Mouse (Mus musculus): ENCODE measurements around the gene Pltp. TPM values are rescaled to one million over a fixed set of nuclear protein-coding genes. Genes with fewer than 3 reads are reported as not detected.
A peak's percentile ranks its signal among the peaks of the same experiment; 100 is the strongest.
"Not testable (repeated sequence)": the region's sequence is repeated elsewhere in the genome, so short reads cannot be mapped to it uniquely, and the experiment has no call there.

Gene Pltp
- polyA plus RNA-seq, 1 experiment from 2014 or later, result 43.9 TPM

GRCm38 (mm10) chr2:164798554-164798953, 59.0 kb downstream of the Pltp start:
- DNase-seq (ENCODE audit: low spot score), result peak; percentile 43
- not testable (repeated sequence) for ATAC-seq (replicated peaks; ENCODE audit: low FRiP score, low read depth); H3K27ac ChIP-seq; H3K27me3 ChIP-seq (ENCODE audit: insufficient read depth, low read length); H3K9ac ChIP-seq (ENCODE audit: low read depth, low read length); H3K4me2 ChIP-seq (ENCODE audit: low read length); H3K9me3 ChIP-seq (replicated peaks; ENCODE audit: low read length); H3K4me3 ChIP-seq (replicated peaks; ENCODE audit: low read depth, low read length); H3K4me1 ChIP-seq (replicated peaks; ENCODE audit: insufficient read depth, low read length)
- peaks cover 29% of the 10 kb centered on the region for H3K36me3 ChIP-seq (ENCODE audit: insufficient read depth, low read length)
- 74% methylated on average over 5 of the region's 6 CpGs for WGBS
- TF ChIP-seq CTCF (IDR thresholded peaks at IDR 0.05; ENCODE audit: low read depth), result peak; percentile 58

GRCm38 (mm10) chr2:164795868-164796267, 61.6 kb downstream of the Pltp start:
- H3K36me3 ChIP-seq (ENCODE audit: insufficient read depth, low read length), result peaks cover 44% of the 10 kb centered on the region
- ATAC-seq (replicated peaks; ENCODE audit: low FRiP score, low read depth), result no peak
- H3K9ac ChIP-seq (ENCODE audit: low read depth, low read length), result no peak overlapping the region
- no peak for TF ChIP-seq CTCF (IDR thresholded peaks at IDR 0.05; ENCODE audit: low read depth)
- no peak overlapping the region for H3K27ac ChIP-seq
- 82% methylated on average over 4 of the region's 4 CpGs for WGBS
- no peak for DNase-seq (ENCODE audit: low spot score)
- H3K4me2 ChIP-seq (ENCODE audit: low read length), result no peak overlapping the region
- no peaks in the 10 kb centered on the region for H3K4me1 ChIP-seq (replicated peaks; ENCODE audit: insufficient read depth, low read length)
- no peak overlapping the region for H3K4me3 ChIP-seq (replicated peaks; ENCODE audit: low read depth, low read length)
- no peaks in the 10 kb centered on the region for H3K27me3 ChIP-seq (ENCODE audit: insufficient read depth, low read length)
- H3K9me3 ChIP-seq (replicated peaks; ENCODE audit: low read length), result no peaks in the 10 kb centered on the region

- ATAC-seq (replicated peaks; ENCODE audit: low FRiP score, low read depth) (peak; percentile 44; the same call in 1 of the 2 replicates), DNase-seq (ENCODE audit: low spot score) (peak; percentile 91)
- Histone ChIP-seq H3K4me1 (replicated peaks; ENCODE audit: insufficient read depth, low read length) (no peaks in the 10 kb centered on the region), H3K9me3 (replicated peaks; ENCODE audit: low read length) (no peaks in the 10 kb centered on the region), H3K27ac (no peak overlapping the region), H3K4me3 (replicated peaks; ENCODE audit: low read depth, low read length) (no peak overlapping the region), H3K36me3 (ENCODE audit: insufficient read depth, low read length) (peaks cover 46% of the 10 kb centered on the region), H3K4me2 (ENCODE audit: low read length) (no peak overlapping the region), H3K27me3 (ENCODE audit: insufficient read depth, low read length) (no peaks in the 10 kb centered on the region), H3K9ac (ENCODE audit: low read depth, low read length) (no peak overlapping the region)
- WGBS, result 31% methylated on average over 5 of the region's 5 CpGs
- peak; percentile 91 for TF ChIP-seq CTCF (IDR thresholded peaks at IDR 0.05; ENCODE audit: low read depth)
Measured at GRCm38 (mm10) chr2:164794293-164794692, 63.2 kb downstream of the Pltp start.

GRCm38 (mm10) chr2:164793772-164794171, 63.7 kb downstream of the Pltp start:
- ATAC-seq (replicated peaks; ENCODE audit: low FRiP score, low read depth) (no peak), DNase-seq (ENCODE audit: low spot score) (peak; percentile 36)
- Histone ChIP-seq H3K4me3 (replicated peaks; ENCODE audit: low read depth, low read length) (no peak overlapping the region), H3K27me3 (ENCODE audit: insufficient read depth, low read length) (no peaks in the 10 kb centered on the region), H3K4me1 (replicated peaks; ENCODE audit: insufficient read depth, low read length) (no peaks in the 10 kb centered on the region), H3K9ac (ENCODE audit: low read depth, low read length) (no peak overlapping the region), H3K27ac (no peak overlapping the region), H3K36me3 (ENCODE audit: insufficient read depth, low read length) (peaks cover 46% of the 10 kb centered on the region), H3K9me3 (replicated peaks; ENCODE audit: low read length) (no peaks in the 10 kb centered on the region), H3K4me2 (ENCODE audit: low read length) (no peak overlapping the region)
- peak; percentile 24; the same call in 1 of the 2 replicates for TF ChIP-seq CTCF (IDR thresholded peaks at IDR 0.05; ENCODE audit: low read depth)
- WGBS, result 93% methylated on average over 2 of the region's 2 CpGs

GRCm38 (mm10) chr2:164793236-164793635, 64.3 kb downstream of the Pltp start:
- no peaks in the 10 kb centered on the region for H3K9me3 ChIP-seq (replicated peaks; ENCODE audit: low read length)
- DNase-seq (ENCODE audit: low spot score) (peak; percentile 55), ATAC-seq (replicated peaks; ENCODE audit: low FRiP score, low read depth) (no peak; the same call in 1 of the 2 replicates)
- peaks cover 46% of the 10 kb centered on the region for H3K36me3 ChIP-seq (ENCODE audit: insufficient read depth, low read length)
- H3K4me1 ChIP-seq (replicated peaks; ENCODE audit: insufficient read depth, low read length), result no peaks in the 10 kb centered on the region; the same call in 1 of the 2 replicates
- H3K4me2 ChIP-seq (ENCODE audit: low read length), result no peak overlapping the region
- WGBS, result 71% methylated on average over 3 of the region's 3 CpGs
- TF ChIP-seq CTCF (IDR thresholded peaks at IDR 0.05; ENCODE audit: low read depth), result peak; percentile 72
- H3K4me3 ChIP-seq (replicated peaks; ENCODE audit: low read depth, low read length), result no peak overlapping the region
- no peaks in the 10 kb centered on the region for H3K27me3 ChIP-seq (ENCODE audit: insufficient read depth, low read length)
- no peak overlapping the region for H3K27ac ChIP-seq
- H3K9ac ChIP-seq (ENCODE audit: low read depth, low read length), result no peak overlapping the region

DNA sequence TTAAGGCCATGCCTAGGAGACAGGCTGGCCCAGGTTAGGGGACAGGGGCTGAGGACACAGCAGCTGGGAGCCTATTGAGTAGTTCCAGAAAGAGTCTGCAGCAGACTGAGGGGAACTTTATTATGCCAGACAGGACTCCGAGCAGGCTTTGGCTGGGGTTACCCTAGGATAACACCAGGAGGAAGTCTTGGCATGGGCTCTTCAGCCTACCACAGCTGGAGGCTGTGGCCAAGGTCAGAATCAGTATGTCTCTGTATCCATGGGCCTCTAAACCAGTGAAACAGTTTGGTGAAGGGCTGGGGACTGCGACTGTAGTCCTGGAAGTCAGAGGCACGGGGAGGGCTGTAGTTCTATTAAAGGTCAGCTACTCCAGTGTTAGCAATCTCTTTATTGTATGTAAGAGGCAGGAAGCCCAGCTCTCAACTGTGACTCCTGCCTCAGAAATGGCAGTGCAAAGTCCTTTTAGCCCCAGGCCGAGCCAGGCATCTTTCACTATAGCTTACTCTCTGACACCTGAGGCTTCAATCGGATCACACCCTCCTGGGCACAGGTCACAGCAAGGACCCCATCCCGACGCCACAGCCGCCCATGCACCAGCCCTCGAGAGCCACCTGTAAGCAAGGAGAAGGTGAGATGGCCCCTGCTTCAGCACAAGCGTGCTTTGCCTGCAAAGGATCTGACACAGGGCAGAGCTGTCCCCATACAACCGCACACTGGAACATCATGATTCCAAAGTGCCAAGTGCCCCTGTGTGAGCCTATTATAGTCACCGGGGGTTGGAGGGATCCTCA, 64.9 kb downstream of the Pltp start:
- Histone ChIP-seq H3K36me3 (ENCODE audit: insufficient read depth, low read length) (peaks cover 46% of the 10 kb centered on the region), H3K4me1 (replicated peaks; ENCODE audit: insufficient read depth, low read length) (no peaks in the 10 kb centered on the region; the same call in 1 of the 2 replicates), H3K27me3 (ENCODE audit: insufficient read depth, low read length) (no peaks in the 10 kb centered on the region), H3K27ac (no peak overlapping the region), H3K9me3 (replicated peaks; ENCODE audit: low read length) (no peaks in the 10 kb centered on the region), H3K4me2 (ENCODE audit: low read length) (no peak overlapping the region), H3K4me3 (replicated peaks; ENCODE audit: low read depth, low read length) (no peak overlapping the region), H3K9ac (ENCODE audit: low read depth, low read length) (no peak overlapping the region)
- WGBS, result 90% methylated on average over 12 of the region's 12 CpGs
- no peak for DNase-seq (ENCODE audit: low spot score)
- ATAC-seq (replicated peaks; ENCODE audit: low FRiP score, low read depth), result no peak
- no peak for TF ChIP-seq CTCF (IDR thresholded peaks at IDR 0.05; ENCODE audit: low read depth)

All from kidney, postnatal 0 days (tissue).